Mouse (Mus musculus): ENCODE measurements around the gene Gdf7. TPM values are rescaled to one million over a fixed set of nuclear protein-coding genes. Genes with fewer than 3 reads are reported as not detected.

The Gdf7 gene
- 1.1 and 1.5 TPM in 2 replicates for polyA plus RNA-seq (2012; rRNA removed)

DNA sequence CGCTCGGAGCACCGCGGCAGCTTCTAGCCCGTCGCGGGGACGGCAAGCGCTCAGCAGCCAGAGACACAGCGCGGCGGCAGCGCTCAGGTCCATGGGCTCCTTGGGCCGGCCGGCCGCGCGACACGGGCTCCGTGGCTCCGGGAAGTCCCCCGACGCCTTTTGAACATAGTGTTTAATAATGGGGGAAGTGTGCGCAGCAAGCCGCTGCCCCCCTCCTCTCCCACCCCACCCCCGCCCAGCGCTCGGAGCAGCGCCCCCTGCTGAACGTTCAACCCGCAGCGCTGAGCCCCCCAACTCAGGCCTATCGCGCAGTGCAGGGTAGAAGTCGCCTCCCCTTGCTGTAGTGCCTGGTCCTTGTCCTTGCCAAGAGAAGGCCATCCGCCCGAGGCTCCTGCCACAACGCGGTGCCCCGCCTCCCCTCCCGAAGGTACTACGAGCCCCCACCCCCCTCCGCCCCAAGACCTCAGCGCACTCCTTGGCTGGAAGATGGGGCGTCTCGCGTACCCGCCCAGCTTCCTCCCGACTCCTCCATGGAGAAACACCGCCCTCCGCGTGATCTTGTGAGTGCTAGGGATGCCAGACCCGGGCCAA lies at the start of gene Gdf7:
TSS of gene Gdf7 (minus strand) at position 114 of the 591 bp plus-strand sequence.
- TF ChIP-seq POLR2A (IDR thresholded peaks at IDR 0.05; ENCODE audit: low read depth, low read length) (no peak), CTCF (conservative IDR thresholded peaks at IDR 0.05; ENCODE audit: insufficient read depth, insufficient read length, low read depth, low read length) (no peak)
- H3K36me3 ChIP-seq (ENCODE audit: control insufficient read depth, insufficient read depth, low read length) = no peaks in the 10 kb centered on the region
- no peak within 1 kb of the TSS for H3K27ac ChIP-seq (ENCODE audit: insufficient read depth, low read depth, low read length)
- WGBS = 2% methylated on average over 52 of the region's 53 CpGs
- DNase-seq = peak; percentile 21
- peaks cover 6% of the 10 kb centered on the region; the same call in 1 of the 2 replicates for H3K27me3 ChIP-seq (replicated peaks; ENCODE audit: control insufficient read depth, insufficient read depth, low read length)
- 0 out of 2 replicates have a peak, but pooled peaks cover 3% of the 10 kb centered on the region for H3K4me1 ChIP-seq (ENCODE audit: control insufficient read depth, insufficient read depth, low read length)
- H3K4me3 ChIP-seq (ENCODE audit: insufficient read depth, low read depth, low read length) = peak within 1 kb of the TSS; percentile 0; the same call in 1 of the 2 replicates

DNA sequence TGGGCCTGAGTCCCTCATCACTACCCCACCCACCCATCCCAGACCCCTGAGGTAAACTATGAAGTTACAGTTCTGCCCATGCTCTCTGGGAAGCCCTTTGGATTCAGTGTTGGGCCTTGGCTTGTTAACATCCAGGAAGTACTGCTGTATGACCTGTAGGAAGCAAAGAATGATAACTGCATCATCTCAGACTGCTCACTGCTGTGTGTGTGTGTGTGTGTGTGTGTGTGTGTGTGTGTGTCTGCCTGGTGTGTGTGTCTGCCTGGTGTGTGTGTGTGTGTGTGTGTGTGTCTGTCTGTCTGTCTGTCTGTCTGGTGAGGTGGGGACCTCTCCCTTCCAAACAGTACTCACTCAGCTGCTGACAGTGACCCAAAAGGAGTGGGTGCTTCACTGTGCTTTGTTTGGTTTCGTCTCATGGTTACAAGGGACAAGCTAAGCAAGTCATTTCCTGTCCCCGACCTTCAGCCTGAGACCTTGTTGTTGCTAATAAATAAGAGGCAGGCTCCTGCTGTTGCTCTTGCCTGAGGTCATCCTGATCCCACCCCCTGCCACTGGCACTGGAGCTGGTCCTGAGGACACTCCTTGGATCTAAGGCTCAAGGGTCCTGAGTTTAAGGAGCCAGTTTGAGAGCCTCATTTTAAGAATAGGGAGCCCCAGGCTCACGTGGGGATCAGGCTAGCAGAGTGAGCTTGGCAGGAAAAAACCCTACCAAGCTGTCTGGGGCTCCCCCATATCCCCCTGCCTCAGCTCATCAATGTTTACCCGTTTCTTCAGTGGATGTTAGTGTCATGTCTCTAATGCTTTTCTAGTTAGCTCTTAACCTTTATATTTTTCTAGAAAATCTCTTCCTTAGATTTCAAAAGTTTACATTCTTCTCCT lies 49.5 kb upstream of the Gdf7 start:
- TF ChIP-seq CTCF (conservative IDR thresholded peaks at IDR 0.05; ENCODE audit: insufficient read depth, insufficient read length, low read depth, low read length) (no peak), POLR2A (IDR thresholded peaks at IDR 0.05; ENCODE audit: low read depth, low read length) (no peak)
- H3K27ac ChIP-seq (ENCODE audit: insufficient read depth, low read depth, low read length) = peak overlapping the region; percentile 79
- no peaks in the 10 kb centered on the region for H3K36me3 ChIP-seq (ENCODE audit: control insufficient read depth, insufficient read depth, low read length)
- peaks cover 6% of the 10 kb centered on the region; the same call in 1 of the 2 replicates for H3K4me1 ChIP-seq (ENCODE audit: control insufficient read depth, insufficient read depth, low read length)
- peak; percentile 83 for DNase-seq
- H3K4me3 ChIP-seq (ENCODE audit: insufficient read depth, low read depth, low read length) = no peak overlapping the region
- WGBS = 36% methylated on average over 4 of the region's 4 CpGs
- no peaks in the 10 kb centered on the region for H3K27me3 ChIP-seq (replicated peaks; ENCODE audit: control insufficient read depth, insufficient read depth, low read length)

DNA sequence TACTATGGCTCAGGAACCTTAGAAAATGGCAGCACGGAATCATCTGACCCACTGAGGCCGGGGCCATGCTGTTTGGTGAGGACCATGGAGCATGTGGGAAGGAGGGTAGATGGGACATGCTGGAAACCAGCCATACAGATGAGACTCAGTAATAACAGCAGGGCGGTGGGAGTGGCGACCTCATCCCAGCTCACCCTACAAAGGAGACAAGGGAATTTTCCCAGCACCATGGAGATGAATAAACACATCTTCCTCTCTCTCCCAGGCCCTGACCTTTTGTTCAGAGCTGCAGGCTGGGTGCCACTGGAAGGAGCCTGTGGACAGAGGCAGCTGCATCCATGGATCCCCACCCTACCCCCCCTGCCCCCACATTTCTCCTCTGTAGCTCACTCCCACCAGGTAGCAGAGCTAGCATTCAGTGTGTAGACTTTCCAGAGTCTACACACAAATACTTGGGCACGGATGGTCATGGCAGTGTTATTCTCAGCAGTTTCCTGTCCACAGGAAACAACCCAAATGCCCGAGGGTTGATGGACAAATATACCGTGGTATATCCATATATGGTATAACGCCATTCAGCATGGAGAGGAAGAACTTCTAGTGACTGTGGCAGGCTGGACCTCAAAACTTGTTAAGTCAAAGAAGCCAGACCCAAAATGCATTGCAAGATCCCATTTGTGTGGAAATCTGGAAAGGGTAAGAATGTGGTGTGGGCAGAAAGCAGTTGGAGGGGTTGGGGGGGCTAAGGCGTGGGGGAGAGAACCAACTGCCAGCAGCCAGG lies 47.2 kb upstream of the Gdf7 start:
- peak overlapping the region; percentile 5; the same call in 1 of the 2 replicates for H3K27ac ChIP-seq (ENCODE audit: insufficient read depth, low read depth, low read length)
- H3K4me3 ChIP-seq (ENCODE audit: insufficient read depth, low read depth, low read length) = no peak overlapping the region
- H3K27me3 ChIP-seq (replicated peaks; ENCODE audit: control insufficient read depth, insufficient read depth, low read length) = no peaks in the 10 kb centered on the region
- TF ChIP-seq POLR2A (IDR thresholded peaks at IDR 0.05; ENCODE audit: low read depth, low read length) (no peak), CTCF (conservative IDR thresholded peaks at IDR 0.05; ENCODE audit: insufficient read depth, insufficient read length, low read depth, low read length) (no peak)
- WGBS = 64% methylated on average over 9 of the region's 9 CpGs
- peak; percentile 54 for DNase-seq
- peaks cover 13% of the 10 kb centered on the region for H3K4me1 ChIP-seq (ENCODE audit: control insufficient read depth, insufficient read depth, low read length)
- no peaks in the 10 kb centered on the region for H3K36me3 ChIP-seq (ENCODE audit: control insufficient read depth, insufficient read depth, low read length)

DNA sequence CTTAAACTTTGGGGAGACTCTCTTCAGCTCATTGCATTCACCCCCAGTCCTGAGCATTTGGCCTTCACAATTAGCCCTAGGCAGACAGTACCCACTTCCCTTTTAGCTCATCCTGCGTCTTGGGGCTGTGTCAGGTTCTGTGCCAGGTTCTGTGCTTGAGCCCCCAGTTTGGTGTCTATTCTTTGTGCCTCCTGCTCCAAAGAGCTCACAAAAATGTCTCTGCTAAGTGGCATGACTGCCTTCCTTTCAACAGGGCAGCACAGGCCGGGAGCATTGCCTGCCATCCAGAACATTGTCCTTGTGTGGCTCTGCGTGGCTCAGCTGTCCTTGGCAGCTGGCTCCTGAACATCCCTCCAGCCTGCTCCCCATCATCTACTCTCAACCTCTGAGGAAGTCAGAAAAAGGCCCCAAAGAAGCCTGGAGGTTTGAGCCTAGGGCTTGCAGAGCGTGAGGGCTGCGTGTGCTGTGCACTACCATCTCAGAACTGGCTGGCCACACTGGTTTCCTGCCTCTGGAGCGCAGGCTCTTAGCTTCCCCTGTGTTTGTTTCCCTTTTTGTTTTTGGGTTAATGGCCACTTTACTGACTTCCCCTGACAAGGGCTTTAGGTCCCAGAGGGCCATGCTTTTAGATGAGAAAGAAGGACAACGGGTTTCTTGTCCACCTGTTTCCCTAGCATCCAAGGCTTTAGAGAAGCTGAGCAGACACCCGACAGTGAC lies 46.1 kb upstream of the Gdf7 start:
- WGBS = 81% methylated on average over 8 of the region's 8 CpGs
- DNase-seq = no peak
- peaks cover 13% of the 10 kb centered on the region for H3K4me1 ChIP-seq (ENCODE audit: control insufficient read depth, insufficient read depth, low read length)
- no peak overlapping the region for H3K4me3 ChIP-seq (ENCODE audit: insufficient read depth, low read depth, low read length)
- TF ChIP-seq CTCF (conservative IDR thresholded peaks at IDR 0.05; ENCODE audit: insufficient read depth, insufficient read length, low read depth, low read length) (no peak), POLR2A (IDR thresholded peaks at IDR 0.05; ENCODE audit: low read depth, low read length) (no peak)
- H3K27me3 ChIP-seq (replicated peaks; ENCODE audit: control insufficient read depth, insufficient read depth, low read length) = no peaks in the 10 kb centered on the region
- peak overlapping the region; percentile 48 for H3K27ac ChIP-seq (ENCODE audit: insufficient read depth, low read depth, low read length)
- H3K36me3 ChIP-seq (ENCODE audit: control insufficient read depth, insufficient read depth, low read length) = no peaks in the 10 kb centered on the region

DNA sequence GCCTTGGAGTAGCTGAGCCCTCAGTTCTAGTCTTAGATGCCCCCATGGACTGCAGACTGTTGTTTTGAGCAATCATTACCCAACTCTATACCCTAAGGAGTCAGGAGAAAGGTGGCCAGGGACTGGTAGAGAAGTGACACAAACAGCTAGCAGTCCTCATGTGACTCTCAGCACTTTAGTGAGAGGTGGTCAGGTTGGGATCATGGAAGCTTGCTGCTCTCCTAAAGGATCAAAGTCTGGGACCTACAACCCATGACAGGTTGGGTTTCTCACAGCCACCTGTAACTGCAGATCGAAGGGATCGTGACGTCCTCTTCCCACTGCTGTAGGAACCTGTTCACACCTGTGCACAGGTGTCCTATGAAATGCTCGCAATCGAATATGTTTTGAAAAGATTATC lies 43.8 kb upstream of the Gdf7 start:
- WGBS = 93% methylated on average over 5 of the region's 5 CpGs
- peak overlapping the region; percentile 83 for H3K27ac ChIP-seq (ENCODE audit: insufficient read depth, low read depth, low read length)
- H3K4me1 ChIP-seq (ENCODE audit: control insufficient read depth, insufficient read depth, low read length) = peaks cover 13% of the 10 kb centered on the region
- DNase-seq = no peak
- H3K36me3 ChIP-seq (ENCODE audit: control insufficient read depth, insufficient read depth, low read length) = no peaks in the 10 kb centered on the region; the same call in 1 of the 2 replicates
- TF ChIP-seq POLR2A (IDR thresholded peaks at IDR 0.05; ENCODE audit: low read depth, low read length) (no peak), CTCF (conservative IDR thresholded peaks at IDR 0.05; ENCODE audit: insufficient read depth, insufficient read length, low read depth, low read length) (no peak)
- no peaks in the 10 kb centered on the region for H3K27me3 ChIP-seq (replicated peaks; ENCODE audit: control insufficient read depth, insufficient read depth, low read length)
- H3K4me3 ChIP-seq (ENCODE audit: insufficient read depth, low read depth, low read length) = no peak overlapping the region

DNA sequence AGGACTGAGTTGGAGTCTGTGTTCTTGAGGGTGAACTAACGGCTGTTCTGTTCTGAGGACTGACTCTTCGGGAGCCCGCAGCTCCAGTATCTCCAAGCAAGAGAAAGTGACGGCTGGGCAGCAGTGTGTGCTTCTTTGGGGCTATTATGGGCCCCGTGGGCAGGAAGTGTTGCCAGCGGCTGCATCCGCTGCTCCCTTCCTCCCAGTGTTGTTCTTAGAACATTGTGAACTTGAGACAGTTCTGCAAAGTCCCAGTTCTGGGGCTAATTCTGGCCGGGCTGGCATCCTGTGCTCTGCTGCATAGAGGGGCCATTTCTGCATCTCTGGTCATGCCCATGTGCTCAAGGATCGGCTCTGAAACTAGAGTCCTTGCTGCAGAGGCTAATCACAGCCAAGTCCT lies 43.1 kb upstream of the Gdf7 start:
- 37% methylated on average over 9 of the region's 9 CpGs for WGBS
- peaks cover 13% of the 10 kb centered on the region; the same call in 1 of the 2 replicates for H3K4me1 ChIP-seq (ENCODE audit: control insufficient read depth, insufficient read depth, low read length)
- H3K4me3 ChIP-seq (ENCODE audit: insufficient read depth, low read depth, low read length) = no peak overlapping the region
- H3K36me3 ChIP-seq (ENCODE audit: control insufficient read depth, insufficient read depth, low read length) = no peaks in the 10 kb centered on the region; the same call in 1 of the 2 replicates
- peak overlapping the region; percentile 83 for H3K27ac ChIP-seq (ENCODE audit: insufficient read depth, low read depth, low read length)
- H3K27me3 ChIP-seq (replicated peaks; ENCODE audit: control insufficient read depth, insufficient read depth, low read length) = no peaks in the 10 kb centered on the region
- TF ChIP-seq CTCF (conservative IDR thresholded peaks at IDR 0.05; ENCODE audit: insufficient read depth, insufficient read length, low read depth, low read length) = no peak
- peak; percentile 16 for TF ChIP-seq POLR2A (IDR thresholded peaks at IDR 0.05; ENCODE audit: low read depth, low read length)
- DNase-seq = peak; percentile 78

Measured in kidney, adult 2 months (tissue).